Mouse (Mus musculus) E14TG2a.4 (cell line): Measurements from ENCODE around the gene A730061H03Rik.

Source experiments
- CTCF ChIP-seq: conservative IDR thresholded peaks from 2 replicates; pipeline ENCODE4 v1.5.1; 2014; ENCODE audit warnings: low read length
- NANOG ChIP-seq: IDR thresholded peaks from 2 replicates; pipeline ENCODE4 v1.6.1; 2014; ENCODE audit warnings: borderline replicate concordance, low read length, mixed read lengths
- POU5F1 ChIP-seq: IDR thresholded peaks from 2 replicates; pipeline ENCODE4 v1.6.1; 2014; ENCODE audit warnings: low read length, borderline replicate concordance

DNA sequence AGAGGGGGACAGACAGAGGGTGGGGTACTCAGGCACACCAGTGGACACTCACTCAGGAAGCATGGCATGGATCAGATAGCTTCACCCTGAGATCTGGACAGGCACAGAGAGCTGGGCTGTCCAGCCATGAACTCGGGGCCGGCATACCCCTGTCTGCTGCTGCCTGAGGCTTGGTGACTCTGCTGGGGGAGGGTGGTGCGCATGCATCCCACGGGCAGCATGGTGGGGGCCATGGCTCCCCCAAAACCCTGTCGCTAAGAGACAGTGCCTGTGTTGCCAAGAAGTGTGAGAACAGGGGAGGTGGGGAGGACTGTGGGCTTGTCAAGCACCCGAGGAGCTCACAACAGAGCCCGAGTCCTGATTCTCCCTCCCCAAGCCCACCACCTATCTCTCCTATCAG, 49.2 kb downstream of the A730061H03Rik start:
- TF ChIP-seq CTCF, result no peak
- TF ChIP-seq NANOG, result no peak
- TF ChIP-seq POU5F1, result no peak
